Mouse (Mus musculus): ENCODE measurements around the gene Ctbp2. TPM values are rescaled to one million over a fixed set of nuclear protein-coding genes. Genes with fewer than 3 reads are reported as not detected.
A peak's percentile ranks its signal among the peaks of the same experiment; 100 is the strongest.

Ctbp2 gene
- polyA plus RNA-seq, 1 experiment = 43.2 TPM

DNA sequence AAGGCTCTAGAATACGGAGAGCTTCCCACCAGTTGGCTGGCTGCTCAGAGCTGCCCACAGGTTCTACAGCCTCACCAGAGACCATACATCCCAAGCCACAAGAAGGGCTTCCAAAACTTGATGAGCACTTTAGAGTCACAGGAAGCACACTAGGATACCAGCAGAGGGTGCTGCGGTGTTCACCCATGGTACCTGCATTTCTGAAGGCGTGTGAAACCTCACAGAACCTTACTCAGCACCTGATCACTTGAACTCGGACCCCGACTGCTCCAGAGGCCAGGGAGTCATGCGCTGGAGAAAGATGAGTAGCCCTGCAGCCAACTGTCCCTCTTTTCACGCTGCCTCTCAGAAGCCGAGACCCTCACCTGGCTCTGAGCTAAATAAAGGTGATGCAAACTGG lies 130.0 kb downstream of the Ctbp2 start:
- no peaks in the 10 kb centered on the region for H3K79me2 ChIP-seq (ENCODE audit: control insufficient read depth, insufficient read depth)
- peaks cover 77% of the 10 kb centered on the region for H3K36me3 ChIP-seq (ENCODE audit: control insufficient read depth, insufficient read depth)
- no peak for TF ChIP-seq CTCF (IDR thresholded peaks at IDR 0.05; ENCODE audit: control insufficient read depth, insufficient read depth, insufficient read length)
- TF ChIP-seq MAX (IDR thresholded peaks at IDR 0.05) = no peak
- TF ChIP-seq USF1 (IDR thresholded peaks at IDR 0.05; ENCODE audit: low read depth) = no peak
- no peak for TF ChIP-seq CEBPB (IDR thresholded peaks at IDR 0.05; ENCODE audit: low read depth)
- no peak for TF ChIP-seq MYOD1 (IDR thresholded peaks at IDR 0.05; ENCODE audit: control insufficient read depth, insufficient read length, low read depth)
- no peak for TF ChIP-seq FOSL1 (IDR thresholded peaks at IDR 0.05; ENCODE audit: insufficient read depth, low read length, poor library complexity, severe bottlenecking)
- TF ChIP-seq MYOG (IDR thresholded peaks at IDR 0.05; ENCODE audit: control insufficient read depth, extremely low read depth, insufficient read length) = no peak

DNA sequence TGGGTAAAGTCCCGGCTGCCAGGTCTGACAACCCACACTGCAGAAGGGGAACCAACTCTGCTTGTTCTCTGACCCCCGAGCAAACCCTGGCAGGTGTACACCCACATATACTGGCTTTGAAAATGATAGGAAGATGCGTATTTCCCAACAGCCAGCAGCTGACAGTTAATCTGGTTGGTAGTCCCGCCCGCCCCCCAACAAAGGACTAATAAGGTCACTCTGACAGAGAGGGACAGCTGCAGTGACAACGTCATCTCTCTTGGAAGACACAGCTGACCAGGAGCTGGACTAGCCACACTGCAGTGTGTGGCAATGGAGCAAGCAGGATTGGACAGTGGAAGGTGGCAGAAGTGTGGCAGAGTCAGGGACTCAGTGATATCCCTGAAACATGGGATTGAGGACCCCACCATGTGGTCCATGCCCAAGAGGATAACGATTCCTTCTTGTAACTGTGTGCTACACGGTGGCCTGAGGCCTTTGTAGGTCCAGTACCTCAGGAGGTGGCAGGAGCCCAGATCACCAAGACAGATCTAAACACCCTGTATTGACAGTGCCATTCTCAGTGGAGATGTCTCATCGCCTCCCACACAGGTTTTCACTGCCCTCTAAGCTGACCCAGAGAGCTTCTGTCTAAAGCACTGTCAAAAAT lies 131.1 kb downstream of the Ctbp2 start:
- Histone ChIP-seq H3K4me3 (ENCODE audit: insufficient read depth, poor library complexity, severe bottlenecking) (no peak overlapping the region), H3K36me3 (ENCODE audit: control insufficient read depth, insufficient read depth) (peaks cover 81% of the 10 kb centered on the region), H3K27me3 (ENCODE audit: control insufficient read depth, insufficient read depth, insufficient read length) (no peaks in the 10 kb centered on the region)

More for the DNA sequence above, 130.0 kb downstream of the Ctbp2 start:
- no peaks in the 10 kb centered on the region for H3K27me3 ChIP-seq (ENCODE audit: control insufficient read depth, insufficient read depth, insufficient read length)
- H3K79me3 ChIP-seq (ENCODE audit: low read depth) = no peaks in the 10 kb centered on the region
- H3ac ChIP-seq (ENCODE audit: control insufficient read depth, insufficient read length, low read depth) = no peak overlapping the region
- H3K4me3 ChIP-seq (ENCODE audit: insufficient read depth, poor library complexity, severe bottlenecking) = no peak overlapping the region

DNA sequence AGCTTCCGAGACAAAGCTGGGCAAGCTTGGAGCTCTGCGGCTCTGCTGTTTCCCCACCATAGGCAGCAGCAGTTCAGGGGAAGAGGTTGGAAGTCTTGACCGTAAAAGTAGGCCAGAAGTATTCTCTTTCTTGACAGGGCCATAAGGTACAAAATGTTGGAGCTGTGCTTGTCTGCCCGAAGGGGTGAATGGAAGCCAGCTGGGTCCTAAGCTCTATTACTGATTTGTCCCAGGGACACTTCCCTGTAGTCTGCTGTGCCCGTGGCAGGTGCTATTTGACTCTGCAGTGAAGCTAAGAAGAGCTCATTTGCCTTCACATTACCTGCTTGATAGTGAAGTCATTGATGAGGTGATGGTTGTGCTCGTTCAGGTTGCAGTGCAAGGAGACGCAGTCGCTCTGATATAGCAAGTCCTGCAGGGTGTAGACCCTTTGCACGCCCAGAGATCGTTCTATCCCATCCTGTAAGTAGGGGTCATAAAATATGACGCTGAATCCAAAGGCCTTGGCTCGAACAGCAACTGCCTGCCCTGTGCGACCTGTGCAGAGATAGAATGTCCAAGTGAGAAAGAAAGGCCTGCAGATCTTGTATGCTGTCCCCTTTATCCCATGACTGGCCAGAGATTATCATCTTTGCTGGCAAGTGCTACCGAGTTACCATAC lies 132.8 kb downstream of the Ctbp2 start:
- peaks cover 73% of the 10 kb centered on the region for H3K36me3 ChIP-seq (ENCODE audit: control insufficient read depth, insufficient read depth)
- no peak overlapping the region for H3K4me3 ChIP-seq (ENCODE audit: insufficient read depth, poor library complexity, severe bottlenecking)
- H3ac ChIP-seq (ENCODE audit: control insufficient read depth, insufficient read length, low read depth) = no peak overlapping the region
- no peaks in the 10 kb centered on the region for H3K27me3 ChIP-seq (ENCODE audit: control insufficient read depth, insufficient read depth, insufficient read length)
- H3K79me3 ChIP-seq (ENCODE audit: low read depth) = no peaks in the 10 kb centered on the region
- no peaks in the 10 kb centered on the region for H3K79me2 ChIP-seq (ENCODE audit: control insufficient read depth, insufficient read depth)
- TF ChIP-seq MAX (IDR thresholded peaks at IDR 0.05) = no peak
- no peak for TF ChIP-seq CTCF (IDR thresholded peaks at IDR 0.05; ENCODE audit: control insufficient read depth, insufficient read depth, insufficient read length)
- TF ChIP-seq CEBPB (IDR thresholded peaks at IDR 0.05; ENCODE audit: low read depth) = no peak
- no peak for TF ChIP-seq MYOG (IDR thresholded peaks at IDR 0.05; ENCODE audit: control insufficient read depth, extremely low read depth, insufficient read length)
- no peak for TF ChIP-seq FOSL1 (IDR thresholded peaks at IDR 0.05; ENCODE audit: insufficient read depth, low read length, poor library complexity, severe bottlenecking)
- TF ChIP-seq MYOD1 (IDR thresholded peaks at IDR 0.05; ENCODE audit: control insufficient read depth, insufficient read length, low read depth) = no peak
- no peak for TF ChIP-seq USF1 (IDR thresholded peaks at IDR 0.05; ENCODE audit: low read depth)

More for the DNA sequence above, 131.1 kb downstream of the Ctbp2 start:
- Histone ChIP-seq H3K79me3 (ENCODE audit: low read depth) (no peaks in the 10 kb centered on the region), H3K79me2 (ENCODE audit: control insufficient read depth, insufficient read depth) (no peaks in the 10 kb centered on the region), H3ac (ENCODE audit: control insufficient read depth, insufficient read length, low read depth) (no peak overlapping the region)
- TF ChIP-seq MYOD1 (IDR thresholded peaks at IDR 0.05; ENCODE audit: control insufficient read depth, insufficient read length, low read depth) (peak; percentile 61), CTCF (IDR thresholded peaks at IDR 0.05; ENCODE audit: control insufficient read depth, insufficient read depth, insufficient read length) (no peak)

DNA sequence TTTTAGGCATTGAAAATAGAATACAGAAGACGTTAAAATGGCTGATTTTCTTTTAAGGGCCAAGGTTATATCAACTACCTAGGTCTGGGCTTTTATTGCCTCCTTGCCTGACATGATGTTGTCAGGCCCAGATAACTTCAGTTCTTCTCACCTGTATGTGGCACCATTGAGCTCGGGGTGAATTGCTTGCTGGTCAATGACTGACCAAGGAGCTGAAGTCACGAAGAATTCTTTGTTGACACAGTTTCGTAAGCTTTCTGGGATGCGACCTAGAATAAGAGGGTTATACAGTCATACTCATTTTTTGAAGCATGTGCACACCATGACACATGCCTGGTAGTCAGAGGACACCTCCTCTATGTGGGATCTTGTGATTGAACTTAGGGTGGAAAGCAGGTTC lies 134.3 kb downstream of the Ctbp2 start:
- Histone ChIP-seq H3K27me3 (ENCODE audit: control insufficient read depth, insufficient read depth, insufficient read length) (no peaks in the 10 kb centered on the region), H3K36me3 (ENCODE audit: control insufficient read depth, insufficient read depth) (peaks cover 66% of the 10 kb centered on the region), H3ac (ENCODE audit: control insufficient read depth, insufficient read length, low read depth) (no peak overlapping the region), H3K4me3 (ENCODE audit: insufficient read depth, poor library complexity, severe bottlenecking) (no peak overlapping the region), H3K79me3 (ENCODE audit: low read depth) (no peaks in the 10 kb centered on the region), H3K79me2 (ENCODE audit: control insufficient read depth, insufficient read depth) (no peaks in the 10 kb centered on the region)
- TF ChIP-seq MAX (IDR thresholded peaks at IDR 0.05) (no peak), MYOD1 (IDR thresholded peaks at IDR 0.05; ENCODE audit: control insufficient read depth, insufficient read length, low read depth) (no peak), FOSL1 (IDR thresholded peaks at IDR 0.05; ENCODE audit: insufficient read depth, low read length, poor library complexity, severe bottlenecking) (no peak), MYOG (IDR thresholded peaks at IDR 0.05; ENCODE audit: control insufficient read depth, extremely low read depth, insufficient read length) (no peak), USF1 (IDR thresholded peaks at IDR 0.05; ENCODE audit: low read depth) (no peak), CEBPB (IDR thresholded peaks at IDR 0.05; ENCODE audit: low read depth) (no peak), CTCF (IDR thresholded peaks at IDR 0.05; ENCODE audit: control insufficient read depth, insufficient read depth, insufficient read length) (no peak)

DNA sequence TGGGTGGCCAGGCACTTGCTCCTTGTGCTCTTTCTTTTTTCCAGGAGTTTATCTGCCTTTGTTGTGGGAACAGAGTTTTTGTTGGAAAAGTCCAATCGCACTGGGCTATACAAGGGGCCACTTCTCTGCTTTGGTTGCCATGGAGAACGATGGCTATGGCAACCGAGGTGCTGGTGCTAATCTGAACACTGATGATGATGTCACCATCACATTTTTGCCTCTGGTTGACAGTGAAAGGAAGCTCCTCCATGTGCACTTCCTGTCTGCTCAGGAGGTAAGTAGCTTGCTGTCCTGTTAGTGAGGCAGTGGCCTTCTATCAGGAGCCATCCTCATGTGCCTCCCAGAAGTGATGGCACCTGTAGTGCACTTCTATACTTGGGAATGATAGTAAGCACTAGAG lies 141.5 kb downstream of the Ctbp2 start:
- TF ChIP-seq MAX (IDR thresholded peaks at IDR 0.05) (no peak), FOSL1 (IDR thresholded peaks at IDR 0.05; ENCODE audit: insufficient read depth, low read length, poor library complexity, severe bottlenecking) (no peak), CEBPB (IDR thresholded peaks at IDR 0.05; ENCODE audit: low read depth) (no peak), MYOD1 (IDR thresholded peaks at IDR 0.05; ENCODE audit: control insufficient read depth, insufficient read length, low read depth) (no peak), USF1 (IDR thresholded peaks at IDR 0.05; ENCODE audit: low read depth) (no peak)
- peaks cover 30% of the 10 kb centered on the region for H3K36me3 ChIP-seq (ENCODE audit: control insufficient read depth, insufficient read depth)
- H3ac ChIP-seq (ENCODE audit: control insufficient read depth, insufficient read length, low read depth) = no peak overlapping the region
- H3K79me3 ChIP-seq (ENCODE audit: low read depth) = peaks cover 2% of the 10 kb centered on the region
- H3K27me3 ChIP-seq (ENCODE audit: control insufficient read depth, insufficient read depth, insufficient read length) = no peaks in the 10 kb centered on the region
- H3K79me2 ChIP-seq (ENCODE audit: control insufficient read depth, insufficient read depth) = peaks cover 5% of the 10 kb centered on the region
- H3K4me3 ChIP-seq (ENCODE audit: insufficient read depth, poor library complexity, severe bottlenecking) = no peak overlapping the region
